ENCODE assay signal across 14 mouse cellular contexts in genomic region chr8:107472403-107473100, GRCm38 (mm10). TPM values are rescaled to one million over a fixed set of nuclear protein-coding genes. Genes with fewer than 3 reads are reported as not detected.
DNase-seq lines count a peak whose midpoint lies in the region; ATAC-seq lines count a peak whose summit lies in the region.
"Had no signal": no experiment of that assay in that cellular context is flagged by ENCODE, and none has a peak within 500 bp of the region (broad histone marks: within the 10 kb centered on the region; RNA-seq: fewer than 3 reads in every experiment).

No protein-coding gene starts in this region.

- no peaks in the 10 kb centered on the region for H3K9me3 ChIP-seq in heart, embryonic 15.5 days (replicated peaks)
- H3K9me3 ChIP-seq in neural tube, embryonic 13.5 days, result no peaks in the 10 kb centered on the region
- H3K9me3 ChIP-seq: liver, embryonic 15.5 days had no signal

- ATAC-seq in heart, embryonic 15.5 days (replicated peaks; ENCODE audit: insufficient number of reproducible peaks, insufficient read depth, low FRiP score, low read depth), result no peak
- no peak for ATAC-seq in neural tube, embryonic 13.5 days (ENCODE audit: low read depth)
- ATAC-seq in hematopoietic stem cell, adult 5-6 weeks (replicated peaks in 1 of 2; ENCODE audit: insufficient read depth in 1 of 2, low FRiP score in 2 of 2, low TSS enrichment in 1 of 2, low read depth in 1 of 2, poor library complexity in 2 of 2, severe bottlenecking in 2 of 2), result peak; percentile 71 to 80
- no peak for ATAC-seq in cerebellum, adult (ENCODE audit: insufficient number of reproducible peaks, low FRiP score, low TSS enrichment)
- ATAC-seq: Patski had no signal

- DNase-seq in heart, adult 8-10 months (ENCODE audit: low spot score), result no peak
- DNase-seq in neural tube, embryonic 10.5 days (ENCODE audit: extremely low spot score, low spot score), result no peak
- peak; percentile 10 for DNase-seq in thymus, postnatal 25 days
- DNase-seq in urinary bladder, postnatal 4 days (ENCODE audit: low spot score in 2 of 2), result no peak
- DNase-seq: adrenal gland, adult 2 months; cerebellum, adult 11 months; heart, postnatal 10 days; kidney, adult 8-10 months had no signal

- peak overlapping the region; percentile 38; the same call in 1 of the 2 replicates for H3K27ac ChIP-seq in heart, embryonic 15.5 days
- 0 out of 2 replicates have a peak overlapping the region, but pooled peaks have one; percentile 9 for H3K27ac ChIP-seq in neural tube, embryonic 13.5 days (replicated peaks)
- H3K27ac ChIP-seq: liver, embryonic 15.5 days had no signal

- H3K27me3 ChIP-seq in heart, embryonic 15.5 days, result no peaks in the 10 kb centered on the region
- no peaks in the 10 kb centered on the region for H3K27me3 ChIP-seq in neural tube, embryonic 13.5 days
- H3K27me3 ChIP-seq: liver, embryonic 15.5 days; Patski had no signal

- H3K4me2 ChIP-seq in heart, embryonic 15.5 days, result no peak overlapping the region
- no peak overlapping the region for H3K4me2 ChIP-seq in neural tube, embryonic 13.5 days
- H3K4me2 ChIP-seq: liver, embryonic 15.5 days had no signal

- H3K36me3 ChIP-seq in heart, embryonic 15.5 days, result no peaks in the 10 kb centered on the region
- peaks cover 32% of the 10 kb centered on the region; the same call in 1 of the 2 replicates for H3K36me3 ChIP-seq in neural tube, embryonic 13.5 days

- H3K9ac ChIP-seq in heart, embryonic 15.5 days, result no peak overlapping the region
- H3K9ac ChIP-seq in neural tube, embryonic 13.5 days, result no peak overlapping the region
- H3K9ac ChIP-seq: liver, embryonic 15.5 days had no signal

- 55% methylated on average over 10 of the region's 10 CpGs for WGBS in heart, embryonic 15.5 days
- 62% methylated on average over 10 of the region's 10 CpGs for WGBS in neural tube, embryonic 13.5 days

- H3K4me3 ChIP-seq in heart, embryonic 15.5 days, result no peak overlapping the region
- no peak overlapping the region for H3K4me3 ChIP-seq in neural tube, embryonic 13.5 days
- H3K4me3 ChIP-seq: liver, embryonic 15.5 days had no signal

- peaks cover 9% of the 10 kb centered on the region for H3K4me1 ChIP-seq in heart, embryonic 15.5 days (replicated peaks)
- peaks cover 23% of the 10 kb centered on the region for H3K4me1 ChIP-seq in neural tube, embryonic 13.5 days (replicated peaks)

RNA-seq across cellular contexts. Expression of gene Wwp2, which starts 36.4 kb away (rescaled TPM):
- 27.5 and 40.4 TPM in 2 replicates for polyA plus RNA-seq in heart, embryonic 15.5 days (2015; fragmentation: Nextera tagmentation; extraction: Ambion mirVana)
- total RNA-seq in heart, adult 8-10 months (2022), result 10 to 100 TPM; 22.2 to 25.0 (median 24.2) TPM
- 41.2 and 60.3 TPM in 2 replicates for polyA plus RNA-seq in neural tube, embryonic 13.5 days (2015; fragmentation: Nextera tagmentation; extraction: Ambion mirVana)
- 62.0 and 62.7 TPM in 2 replicates for total RNA-seq in hematopoietic stem cell, adult 5-6 weeks (2017)

RNA-seq across cellular contexts. Expression of gene Nob1, which starts 47.7 kb away (rescaled TPM):
- 44.4 and 50.2 TPM in 2 replicates for polyA plus RNA-seq in heart, embryonic 15.5 days (2015; fragmentation: Nextera tagmentation; extraction: Ambion mirVana)
- total RNA-seq in heart, adult 8-10 months (2022), result 10 to 100 TPM; 18.5 to 27.0 (median 24.6) TPM
- 68.5 and 71.5 TPM in 2 replicates for polyA plus RNA-seq in neural tube, embryonic 13.5 days (2015; fragmentation: Nextera tagmentation; extraction: Ambion mirVana)
- total RNA-seq in hematopoietic stem cell, adult 5-6 weeks (2017), result 38.5 and 39.0 TPM in 2 replicates

Comparison
In these comparisons a context has a peak if more than half of its experiments do, and no peak if none do; other contexts are left out.
1. ATAC-seq: peak in hematopoietic stem cell, adult 5-6 weeks (2 of 2); none in heart, embryonic 15.5 days (single experiment), neural tube, embryonic 13.5 days (single experiment) and cerebellum, adult (single experiment).